Mouse (Mus musculus) retina, embryonic 14.5 days (tissue): ENCODE measurements around the gene Nfix.

ENCODE experiments used
- DNase-seq: peaks from one replicate; pipeline ENCODE4 v3.0.0-alpha.2; 2015; ENCODE audit warnings: low spot score

The Nfix gene

DNA sequence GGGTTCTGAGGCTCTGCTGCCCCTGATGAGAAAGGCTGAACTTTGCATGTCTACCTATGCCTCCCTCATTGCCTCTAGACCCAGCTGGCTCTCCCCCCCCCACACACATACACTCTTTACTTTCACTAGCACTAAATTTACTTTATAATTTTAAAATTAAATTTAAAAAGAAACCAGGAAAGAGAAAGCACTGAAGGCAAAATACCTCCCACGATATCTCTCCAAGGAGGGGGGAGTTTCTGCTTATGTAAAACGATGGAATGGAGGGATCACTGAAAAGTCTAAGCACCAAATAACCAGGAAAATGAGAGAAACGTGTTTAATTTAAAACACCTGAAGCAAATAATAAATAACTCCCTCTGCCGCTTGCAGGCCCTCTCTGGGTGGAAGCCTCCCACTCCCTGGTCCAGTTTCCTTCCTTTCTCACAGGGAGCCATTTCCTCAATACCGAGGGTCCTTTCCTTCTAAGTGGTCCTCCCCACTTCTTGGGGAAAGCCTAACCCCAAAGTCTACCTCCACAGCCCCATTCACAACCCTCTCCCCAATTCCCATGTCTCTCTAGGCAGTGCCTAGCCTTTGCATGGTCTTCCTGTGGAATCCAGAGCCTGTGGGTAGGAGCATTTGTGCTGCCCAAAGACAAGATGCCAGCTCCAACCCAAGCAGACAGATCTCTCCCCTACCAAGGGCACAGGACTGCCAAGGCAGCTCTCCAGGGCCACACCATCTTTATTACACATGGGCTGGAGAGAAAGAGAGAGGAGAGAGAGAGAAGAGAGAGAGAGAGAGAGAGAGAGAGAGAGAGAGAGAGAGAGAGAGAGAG is 18.2 kb downstream of the Nfix start:
- DNase-seq, result no peak

DNA sequence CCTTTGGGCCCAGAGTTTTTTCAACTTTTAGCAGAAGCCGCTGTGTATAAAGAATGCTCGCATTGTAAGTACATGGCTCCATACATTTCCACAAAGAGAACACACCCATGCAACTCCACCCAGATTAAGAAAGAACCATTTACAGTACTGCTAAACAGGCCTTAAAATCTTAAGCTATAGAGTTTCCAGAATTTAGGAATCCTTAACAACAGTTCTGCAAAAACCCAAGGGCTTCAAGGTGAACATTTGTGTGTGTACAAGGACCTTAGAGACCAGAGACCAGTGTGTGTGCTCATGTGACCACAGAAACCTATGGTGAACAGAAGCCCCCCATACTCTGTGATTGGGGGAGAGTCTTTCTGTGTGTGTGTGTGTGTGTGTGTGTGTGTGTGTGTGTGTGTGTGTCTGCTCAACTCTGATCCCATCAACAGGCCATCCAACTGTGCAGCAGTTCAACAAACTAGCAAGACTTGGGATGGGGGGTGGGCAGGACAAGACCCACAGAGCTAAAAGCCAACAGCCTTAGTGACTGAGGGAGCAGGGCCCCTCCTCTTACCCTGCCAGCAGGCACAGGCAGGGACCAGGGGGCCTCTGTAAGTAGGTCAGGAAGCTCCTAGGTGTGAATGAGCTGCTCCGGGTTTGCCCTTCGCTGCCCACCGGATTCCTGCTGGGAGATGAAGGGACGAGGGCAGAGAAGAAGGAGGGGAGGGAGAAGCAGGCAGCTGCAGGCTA is 19.0 kb downstream of the Nfix start:
- no peak for DNase-seq

DNA sequence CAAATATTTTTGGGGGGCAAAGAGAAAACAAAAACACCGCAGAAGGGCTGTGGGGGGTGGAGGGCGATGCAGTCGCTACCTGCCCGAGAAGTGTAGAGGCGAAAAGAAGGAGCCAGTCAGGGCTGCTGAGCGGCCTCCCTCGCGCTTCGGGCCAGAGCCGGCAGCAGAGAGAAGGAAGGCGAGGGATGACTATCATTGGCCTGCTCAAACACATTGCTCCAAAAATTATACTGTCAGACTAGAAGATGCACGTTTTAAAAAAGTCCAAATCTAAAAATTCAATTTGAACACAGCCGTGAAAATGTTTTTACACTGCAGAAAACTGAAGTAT is 20.0 kb downstream of the Nfix start:
- no peak for DNase-seq

DNA sequence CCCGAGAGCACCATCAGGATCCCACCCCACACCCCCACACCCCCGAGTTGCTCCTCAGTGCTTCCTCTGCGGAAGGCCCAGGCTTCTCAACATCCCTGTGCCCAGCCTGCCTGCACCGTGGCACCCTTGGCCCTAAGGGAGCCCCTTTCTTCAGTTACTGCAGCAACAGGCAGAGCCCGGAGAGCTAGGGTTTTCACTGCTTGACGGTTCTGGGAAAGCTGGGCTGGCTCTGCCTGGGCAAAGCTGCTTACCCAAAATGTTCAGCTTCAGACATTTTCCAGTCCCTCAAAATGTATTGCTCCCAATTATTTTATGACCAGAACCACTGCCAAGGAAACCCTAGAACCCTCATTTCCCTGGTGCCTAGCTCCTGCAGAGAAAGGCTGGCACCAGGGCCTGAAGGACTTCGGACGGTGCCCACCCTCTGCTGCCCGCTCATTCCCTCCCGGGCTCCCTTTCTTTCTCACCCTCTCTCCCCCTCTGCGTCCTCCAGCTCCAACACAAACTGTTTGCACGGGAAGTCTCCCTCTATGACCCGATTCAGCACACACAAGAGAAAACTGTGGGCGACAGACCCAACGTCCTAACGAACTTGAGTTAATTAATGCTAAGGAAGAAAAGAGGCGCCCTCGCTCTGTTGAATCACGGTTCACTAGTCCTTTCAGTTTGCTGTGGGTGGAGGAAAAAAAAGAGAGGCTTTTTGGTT is 20.5 kb downstream of the Nfix start:
- DNase-seq, result no peak

DNA sequence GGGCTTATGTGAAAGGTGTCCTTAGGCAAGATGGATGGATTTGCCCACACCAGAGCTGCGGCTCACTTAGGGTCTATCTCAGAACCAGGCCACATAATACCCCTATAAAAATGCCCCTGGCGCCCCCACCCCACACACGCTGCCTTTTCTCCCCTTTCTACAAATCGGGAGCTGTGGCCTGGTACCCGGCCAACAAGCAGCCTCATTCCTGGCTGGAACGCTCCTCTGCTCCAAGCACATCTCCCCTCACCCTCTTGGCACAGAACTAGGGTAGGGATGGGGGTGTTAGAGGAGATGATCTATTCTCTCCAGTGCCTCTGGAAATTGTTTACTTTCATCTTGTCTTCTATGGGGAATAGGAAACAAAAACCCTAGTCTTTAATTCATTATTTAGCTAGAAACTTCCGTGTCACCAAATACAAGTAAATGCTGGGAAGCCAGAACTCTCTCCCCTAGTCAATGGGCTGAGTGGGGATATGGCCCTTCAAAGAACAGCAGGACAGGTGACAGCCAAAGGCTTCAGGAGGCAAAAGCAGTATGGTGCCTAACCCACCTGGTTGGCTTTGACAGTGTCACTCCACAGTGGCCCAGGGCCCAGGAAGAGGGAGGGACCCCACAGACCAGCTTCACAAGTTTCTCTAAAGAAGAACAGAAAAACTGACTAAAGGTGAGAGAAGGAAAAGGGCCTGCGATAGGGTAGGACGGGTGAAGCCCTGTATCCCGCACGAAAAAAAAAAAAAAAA is 21.3 kb downstream of the Nfix start:
- DNase-seq, result no peak

DNA sequence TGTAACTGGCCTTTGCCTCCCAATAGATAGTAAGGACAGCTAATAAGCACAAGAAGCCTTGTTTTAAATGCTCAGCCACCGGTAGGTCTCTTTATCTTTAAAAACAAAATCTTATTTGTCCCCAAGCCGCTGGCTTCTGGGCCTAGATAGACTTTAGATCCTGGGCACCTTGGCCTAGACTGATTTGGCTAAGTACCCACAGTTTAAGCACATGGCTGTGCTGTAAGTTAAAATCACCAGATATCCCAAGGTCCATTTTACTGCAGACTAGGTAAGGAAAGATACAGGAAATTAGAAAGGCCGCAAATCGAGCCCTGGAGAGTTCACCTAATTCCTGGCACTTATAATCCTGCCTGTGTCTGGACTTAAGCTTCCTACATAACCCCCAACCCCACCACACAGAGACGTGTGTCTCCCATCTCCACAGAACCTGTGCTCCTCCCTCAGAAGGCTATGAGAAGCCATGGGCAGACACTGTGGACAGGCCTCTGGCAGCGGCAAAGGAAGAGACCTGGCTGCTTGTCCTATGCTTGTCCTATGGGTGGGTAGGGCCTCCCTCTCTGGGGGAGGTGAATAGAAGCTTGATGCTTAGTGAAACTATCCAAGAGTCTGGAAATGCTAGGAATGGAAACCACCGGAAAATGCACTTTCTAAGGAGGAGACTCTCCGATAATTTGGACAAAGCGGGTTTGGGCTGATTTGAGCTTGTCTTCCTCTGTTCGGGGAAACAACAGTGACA is 22.1 kb downstream of the Nfix start:
- no peak for DNase-seq

DNA sequence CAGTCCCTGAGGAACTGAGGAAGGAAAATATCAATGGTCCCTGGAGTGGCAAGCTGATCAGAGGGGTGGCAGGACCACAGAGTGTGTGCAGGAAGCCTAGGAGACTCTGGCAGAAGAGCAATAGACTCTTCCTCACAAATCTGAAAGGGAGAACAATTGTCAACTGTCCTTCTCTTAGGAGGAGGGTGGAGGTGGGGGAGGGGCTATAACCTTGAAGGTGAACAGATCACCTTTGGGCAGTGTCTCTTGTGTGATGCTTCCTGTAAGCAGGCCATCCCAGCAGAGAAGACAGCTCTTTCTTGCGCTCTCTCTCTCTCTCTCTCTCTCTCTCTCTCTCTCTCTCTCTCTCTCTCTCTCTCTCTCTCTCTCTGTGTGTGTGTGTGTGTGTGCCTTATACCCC is 23.6 kb downstream of the Nfix start:
- no peak for DNase-seq

DNA sequence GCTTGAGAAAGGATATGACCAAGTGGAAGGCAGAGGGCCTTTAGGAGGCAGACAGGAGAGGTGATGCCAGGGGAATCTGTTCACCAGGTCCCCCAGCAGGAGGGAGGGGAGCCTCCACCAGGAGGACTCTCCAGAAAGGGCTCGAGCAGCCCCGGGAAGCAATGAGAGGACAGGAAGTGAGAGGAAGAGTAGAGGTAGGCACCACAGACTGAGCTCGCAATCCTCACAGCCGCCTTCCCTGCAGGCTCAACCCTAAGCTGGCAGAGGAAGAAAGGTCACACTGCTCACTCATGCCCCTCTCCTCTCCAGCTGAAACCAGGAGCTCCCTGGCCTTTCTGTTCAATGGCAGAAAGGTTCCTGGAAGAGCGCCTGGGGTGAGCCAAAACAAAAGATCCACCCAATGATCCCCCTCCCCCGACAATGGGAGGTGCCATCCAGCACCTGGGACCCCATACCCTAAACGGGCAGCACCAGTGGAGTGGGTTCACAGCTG is 24.5 kb downstream of the Nfix start:
- no peak for DNase-seq

DNA sequence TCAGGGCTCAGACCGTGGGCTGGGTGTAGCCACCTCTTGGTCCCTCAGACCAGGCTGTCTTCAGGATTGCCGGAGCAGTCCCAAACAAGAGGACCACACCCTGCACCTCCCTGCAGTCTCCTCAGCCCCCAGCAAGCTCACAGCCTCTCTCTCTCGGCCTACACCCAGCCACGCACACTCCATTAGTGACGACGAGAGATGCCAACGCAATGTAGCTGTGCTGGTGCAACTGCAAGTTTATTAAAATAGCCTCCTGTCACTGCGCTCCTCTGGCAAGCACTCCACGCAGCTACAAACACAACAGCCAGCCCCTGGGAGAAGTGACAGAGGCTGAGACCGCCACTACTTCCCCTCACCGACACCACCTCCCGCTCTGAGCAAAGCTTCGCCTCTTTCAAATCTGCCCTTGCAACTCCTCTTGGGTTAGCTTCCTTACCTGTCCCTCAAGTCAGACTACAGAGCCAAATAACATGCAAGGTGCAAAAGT is 25.0 kb downstream of the Nfix start:
- no peak for DNase-seq

DNA sequence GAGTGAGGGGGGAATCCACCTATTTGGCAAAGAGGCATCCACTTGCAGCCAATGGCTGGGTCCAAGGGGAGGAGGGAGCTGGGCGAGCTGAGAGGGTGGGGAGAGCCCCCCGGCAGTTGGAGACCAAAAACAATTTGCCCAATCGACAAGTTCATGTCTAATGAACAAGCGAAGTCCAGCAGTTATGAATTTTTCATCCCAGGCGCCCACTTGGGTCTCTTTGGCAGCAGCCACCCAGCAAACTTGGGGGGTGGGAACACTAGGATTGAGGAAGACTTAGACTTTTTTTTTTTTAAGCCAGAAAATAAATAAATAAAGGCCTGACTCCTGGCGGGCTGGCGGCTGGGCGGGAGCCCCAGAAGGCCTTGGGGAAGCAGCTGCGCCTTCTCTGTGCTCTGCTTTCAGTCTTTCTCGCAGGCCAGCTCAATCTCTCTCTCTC is 25.7 kb downstream of the Nfix start:
- DNase-seq, result no peak

DNA sequence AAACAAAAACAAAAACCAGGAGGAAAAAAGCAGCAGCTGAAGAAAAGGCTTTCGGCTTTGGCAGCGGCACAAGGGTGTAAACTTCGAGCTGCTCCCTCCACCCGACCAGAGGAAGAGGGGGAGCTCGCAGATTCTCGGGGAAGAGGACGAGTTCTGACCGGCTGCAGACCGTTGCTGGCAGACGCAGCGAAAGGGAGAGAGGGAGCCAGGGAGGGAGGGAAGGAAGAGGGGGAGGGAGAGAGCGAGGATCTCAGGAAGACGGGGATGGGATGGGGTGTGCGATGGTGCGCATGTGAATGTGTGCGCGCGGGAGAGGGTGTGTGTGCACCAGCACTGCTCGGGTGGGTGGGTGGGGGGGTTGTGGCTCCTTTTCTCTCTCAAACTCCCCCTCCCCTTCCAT is 26.3 kb downstream of the Nfix start:
- no peak for DNase-seq

DNA sequence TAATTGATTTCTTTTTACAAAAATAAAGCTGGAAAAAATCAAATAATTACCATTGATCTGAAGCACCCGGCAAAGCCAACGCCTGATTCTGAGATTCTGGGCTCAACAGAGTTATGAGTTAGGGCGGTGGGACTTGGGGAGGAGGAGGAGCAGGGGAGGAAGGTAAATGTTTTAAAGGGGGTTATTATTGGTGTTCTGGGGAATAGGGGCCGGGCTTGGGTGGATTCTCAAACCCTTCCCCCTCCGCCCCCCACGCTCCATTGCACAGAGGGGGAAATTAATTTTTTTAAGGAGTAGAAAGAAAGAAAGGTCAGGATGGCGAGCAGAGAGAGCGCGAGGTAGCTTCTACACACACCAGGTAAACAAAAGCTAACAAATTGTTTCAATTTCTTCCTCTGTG is 26.8 kb downstream of the Nfix start:
- no peak for DNase-seq

DNA sequence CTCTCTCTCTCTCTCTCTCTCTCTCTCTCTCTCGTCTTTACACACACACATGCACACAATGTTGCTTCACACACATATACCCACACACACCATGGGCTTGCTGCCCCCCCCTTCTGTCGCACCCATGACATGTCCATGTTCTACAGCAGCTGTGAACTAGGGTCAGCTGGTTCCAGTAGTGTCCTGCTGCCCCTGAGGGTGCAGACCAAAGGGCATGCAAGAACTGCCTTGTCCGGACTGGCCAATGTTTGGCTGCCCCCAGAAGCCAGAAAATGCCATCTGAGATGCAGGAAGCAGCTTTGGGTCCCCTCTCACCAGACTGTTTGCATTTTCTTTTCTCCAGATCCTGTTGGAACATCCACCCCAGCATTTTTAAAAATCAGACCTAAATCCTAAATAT is 27.5 kb downstream of the Nfix start:
- DNase-seq, result no peak

DNA sequence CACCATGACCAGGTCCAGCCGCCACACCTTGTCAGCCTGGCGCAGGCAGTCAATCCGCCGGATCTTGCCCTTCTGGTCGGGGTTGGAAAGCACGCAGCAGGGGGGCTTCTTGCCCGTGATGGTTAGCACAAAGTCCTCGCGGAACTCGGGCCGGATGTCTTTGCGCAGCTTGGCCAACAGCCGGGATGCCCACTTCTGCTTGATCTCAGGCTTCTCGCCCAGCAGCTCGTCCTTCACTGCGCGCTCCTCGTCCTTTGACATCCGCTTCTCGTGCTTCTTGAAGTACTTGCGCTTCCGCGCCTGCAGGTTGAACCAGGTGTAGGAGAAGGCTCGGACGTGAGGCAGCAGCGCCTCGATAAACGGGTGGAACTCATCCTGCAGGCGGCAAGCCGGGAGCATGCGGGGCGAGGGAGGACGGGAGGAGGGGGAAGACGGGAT is 28.2 kb downstream of the Nfix start:
- no peak for DNase-seq

DNA sequence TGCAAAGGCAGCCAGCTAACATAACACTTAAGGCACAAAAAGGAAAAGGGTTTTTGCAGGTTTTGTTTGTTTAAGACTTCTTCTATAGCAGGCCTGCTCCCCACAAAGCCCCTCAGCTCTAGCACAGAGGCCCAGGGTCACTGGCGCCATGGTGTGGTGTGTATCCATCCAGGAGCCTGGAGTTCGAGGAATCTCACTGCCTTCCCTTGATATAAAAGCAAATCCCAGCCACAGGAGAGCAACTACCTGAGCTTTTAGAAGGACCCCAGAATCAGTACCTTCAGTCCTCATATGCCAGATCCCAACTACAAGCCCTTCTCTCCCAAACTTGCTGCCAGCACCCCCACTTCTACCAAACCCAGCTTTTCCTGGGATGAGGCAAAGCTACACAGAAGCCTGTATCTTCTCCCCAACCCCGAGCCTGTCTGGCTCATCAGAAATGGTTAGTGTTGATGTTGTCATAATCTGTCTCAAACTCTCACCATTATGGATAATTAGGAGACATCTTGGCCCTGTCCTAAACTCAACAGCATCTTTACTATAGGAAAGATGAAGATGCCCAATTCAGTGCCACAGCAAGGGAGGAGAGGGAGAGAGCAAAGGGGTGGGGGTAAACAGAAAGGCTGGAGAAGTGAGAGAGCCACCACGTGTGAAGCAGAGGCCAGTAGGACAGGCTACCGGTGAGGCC is 29.0 kb downstream of the Nfix start:
- no peak for DNase-seq

DNA sequence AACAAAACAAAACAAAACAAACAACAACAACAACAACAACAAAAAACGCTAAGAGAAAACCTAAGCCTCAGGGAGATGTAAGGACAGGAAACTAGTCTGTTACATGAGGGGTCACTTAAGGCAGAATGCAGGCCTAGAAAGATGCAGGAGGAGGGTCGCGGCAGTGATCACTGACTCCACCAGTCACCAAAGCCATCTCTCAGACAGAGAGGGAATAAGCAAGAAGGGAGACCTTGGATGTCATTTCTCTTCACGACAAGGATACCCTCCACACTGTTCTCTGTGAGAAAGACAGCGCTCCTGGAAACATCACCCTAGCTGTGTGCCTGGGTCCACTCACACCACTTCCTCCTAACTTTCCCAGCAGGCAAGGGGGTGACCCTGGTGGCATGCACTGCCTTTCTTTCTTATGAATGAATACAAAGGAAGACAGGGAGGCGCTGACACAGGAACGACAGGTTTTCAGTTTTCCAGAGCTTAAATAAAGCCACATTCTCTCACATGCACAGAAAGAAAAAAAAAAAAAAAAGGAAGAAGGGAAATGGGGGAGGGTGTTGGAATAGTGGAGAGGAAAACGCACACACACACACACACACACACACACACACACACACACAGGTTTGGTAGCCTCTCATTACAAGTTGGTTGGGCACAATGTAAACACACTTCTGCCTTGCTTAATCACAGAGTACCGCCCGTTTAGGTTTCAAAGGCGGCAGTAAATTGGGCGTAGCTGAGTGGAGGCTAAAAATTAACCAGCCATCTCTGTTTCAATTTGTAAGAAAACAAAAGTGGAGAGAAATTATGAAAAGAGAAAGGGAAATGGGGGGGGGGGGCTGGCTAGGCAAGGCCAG is 29.8 kb downstream of the Nfix start:
- no peak for DNase-seq

DNA sequence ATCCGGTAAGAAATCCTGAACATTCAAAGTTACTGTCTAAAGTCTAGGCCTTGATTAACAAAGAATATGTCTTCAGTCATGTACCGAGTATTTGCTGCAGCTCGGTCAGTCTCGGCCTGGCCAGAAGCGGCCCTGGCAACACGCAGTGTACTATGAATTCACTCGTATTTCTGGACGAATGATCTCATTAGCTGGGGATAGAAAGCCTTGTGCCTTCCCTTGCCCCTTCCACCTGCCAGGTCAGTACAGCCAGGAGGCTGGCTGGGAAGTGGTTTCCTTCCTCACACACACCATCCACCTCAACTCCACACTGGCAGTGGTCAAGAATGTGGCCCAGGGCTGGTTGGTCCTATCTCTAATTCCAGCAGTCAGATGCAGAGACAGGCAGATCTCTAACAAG is 30.8 kb downstream of the Nfix start:
- no peak for DNase-seq

DNA sequence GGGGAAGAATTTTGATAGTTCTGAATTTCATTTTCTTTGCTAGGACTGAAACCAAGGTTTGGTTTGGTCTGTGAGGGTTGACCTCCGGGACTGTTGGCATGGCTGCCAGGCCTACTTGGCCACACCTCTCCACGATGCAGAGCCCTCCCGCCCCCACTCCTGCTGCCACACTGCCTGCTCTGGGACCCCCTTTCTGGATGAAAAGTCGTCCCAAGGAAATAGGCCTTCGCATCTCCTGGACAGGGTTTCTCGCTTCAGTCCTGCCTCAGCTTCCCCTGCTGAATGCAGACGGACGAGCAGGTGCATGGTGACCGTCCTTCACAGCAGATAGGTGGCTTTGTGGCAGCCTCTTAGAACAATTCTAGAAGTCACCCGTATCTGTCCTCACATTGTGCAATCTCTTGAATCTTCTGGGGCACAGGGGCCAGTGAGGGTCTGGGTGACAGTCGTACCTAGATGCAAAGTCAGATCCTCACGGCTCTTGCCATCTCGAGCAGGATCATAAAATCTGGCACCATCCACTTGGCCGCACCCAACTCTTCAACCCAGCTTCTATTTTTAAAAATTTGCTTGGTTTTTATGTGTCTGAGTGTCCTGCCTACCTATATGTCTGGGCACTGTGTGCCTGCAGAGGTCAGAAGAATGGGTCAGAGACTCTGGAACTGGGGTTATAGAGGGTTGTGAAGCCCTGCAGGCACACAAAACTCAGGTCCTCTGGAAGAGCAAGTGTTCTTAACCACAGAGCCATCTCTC is 31.6 kb downstream of the Nfix start:
- no peak for DNase-seq

DNA sequence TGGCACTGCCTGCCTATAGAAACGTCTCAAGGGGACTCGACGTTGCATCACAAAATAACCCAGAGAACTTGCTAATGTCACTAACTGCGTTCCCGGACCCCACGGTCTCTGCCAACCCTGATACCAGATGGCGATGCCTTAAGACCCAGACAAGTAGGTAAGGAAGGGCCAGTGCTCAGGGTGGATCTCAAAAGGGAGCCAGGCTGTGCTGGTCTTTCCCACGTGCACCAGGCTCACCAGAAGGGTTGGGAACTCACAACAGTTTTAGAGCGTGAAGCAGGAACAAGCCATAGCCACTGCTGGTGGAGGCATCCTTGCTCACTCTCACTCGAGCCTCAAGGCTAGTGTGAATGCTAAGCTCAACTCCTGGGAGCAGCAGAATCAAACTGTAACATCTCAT is 32.9 kb downstream of the Nfix start:
- no peak for DNase-seq
